Mouse (Mus musculus) G1E (cell line): ENCODE results near the gene Gm10203. TPM values are rescaled to one million over a fixed set of nuclear protein-coding genes. Genes with fewer than 3 reads are reported as not detected.

ENCODE experiments used
- ATAC-seq: 2 replicates; pipeline ENCODE4 v1.8.0; 2016; ENCODE audit warnings: mild to moderate bottlenecking; ENCODE audit not compliant: insufficient number of reproducible peaks, poor library complexity, low FRiP score, severe bottlenecking; ENCODE audit errors: extremely low read depth
- DNase-seq: peaks from one replicate; pipeline ENCODE4 v3.0.0; 2012; ENCODE audit warnings: low spot score
- H3K27me3 ChIP-seq: 2 replicates; pipeline ENCODE4 v1.6.1; 2012; ENCODE audit warnings: mild to moderate bottlenecking, low read length, inconsistent platforms; ENCODE audit not compliant: insufficient read depth
- H3K36me3 ChIP-seq: replicated peaks from 2 replicates; pipeline ENCODE3; 2012; ENCODE audit warnings: mild to moderate bottlenecking, inconsistent platforms
- H3K4me1 ChIP-seq: 2 replicates; pipeline ENCODE4 v1.6.1; 2012; ENCODE audit warnings: low read depth, low read length, inconsistent platforms, mixed read lengths; ENCODE audit not compliant: insufficient read depth
- H3K4me3 ChIP-seq: 2 replicates; pipeline ENCODE4 v1.5.1; 2012; ENCODE audit warnings: low read depth, mild to moderate bottlenecking, inconsistent platforms, low read length, moderate library complexity, mixed read lengths
- H3K9me3 ChIP-seq: replicated peaks from 2 replicates; pipeline ENCODE4 v1.6.1; 2012; ENCODE audit warnings: inconsistent platforms
- CTCF ChIP-seq: IDR thresholded peaks from 2 replicates; pipeline ENCODE4 v1.5.1; 2012; ENCODE audit warnings: low read depth, low read length, inconsistent platforms, mixed read lengths
- GATA1 ChIP-seq: IDR thresholded peaks from 2 replicates; pipeline ENCODE4 v1.6.1; 2012; ENCODE audit warnings: borderline replicate concordance, low read length, inconsistent platforms, mixed read lengths
- GATA2 ChIP-seq: IDR thresholded peaks from 2 replicates; pipeline ENCODE4 v1.6.1; 2012; ENCODE audit warnings: low read depth, low read length, inconsistent platforms, borderline replicate concordance
- POLR2AphosphoS5 ChIP-seq: IDR thresholded peaks from 2 replicates; pipeline ENCODE4 v1.6.1; 2012; ENCODE audit warnings: low read depth, low read length, inconsistent platforms; ENCODE audit not compliant: insufficient replicate concordance
- TAL1 ChIP-seq: conservative IDR thresholded peaks from 2 replicates; pipeline ENCODE4 v1.6.1; 2012; ENCODE audit warnings: low read depth, low read length, inconsistent platforms, mixed read lengths
- polyA plus RNA-seq: library from polyadenylated mRNA; stranded (reverse); fragments of >175 nt; gene quantifications from 2 replicates; pipeline ENCODE4 v1.2.3, GENCODE M21; 2012
- total RNA-seq, 2 experiments: library from RNA; stranded (forward) in 1 of 2; stranded (reverse) in 1 of 2; fragments of 200-1000 nt in 1 of 2; fragments of >200 nt in 1 of 2; fragmentation: Nextera tagmentation in 1 of 2; gene quantifications; 2 replicates each; pipeline ENCODE4 v1.2.3; 2014 to 2017

Gm10203 gene
- total and polyA plus RNA-seq, 3 experiments = not detected

DNA sequence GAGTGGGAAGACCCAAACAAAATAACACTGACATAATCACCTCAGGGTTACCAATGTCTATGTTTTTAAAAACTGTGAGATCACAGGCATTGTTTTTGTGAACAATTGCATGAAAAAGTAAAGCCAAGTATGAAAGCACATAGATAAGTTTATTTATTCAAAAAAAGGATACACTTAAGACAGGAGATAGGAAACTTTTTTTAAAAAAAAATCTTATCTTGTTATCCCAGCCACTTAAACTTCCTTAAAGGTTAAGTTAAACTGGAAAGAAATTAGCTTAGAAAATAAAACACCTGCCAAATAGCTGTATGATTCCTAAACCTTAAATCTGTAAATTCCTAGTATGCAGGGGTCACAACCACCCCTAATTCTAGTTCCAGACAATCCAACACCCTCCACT is 31.0 kb upstream of the Gm10203 start:
- ATAC-seq (no peak), DNase-seq (no peak)
- Histone ChIP-seq H3K27me3 (peaks cover 5% of the 10 kb centered on the region; the same call in 1 of the 2 replicates), H3K4me1 (no peaks in the 10 kb centered on the region), H3K9me3 (peaks cover 18% of the 10 kb centered on the region), H3K4me3 (no peak overlapping the region), H3K36me3 (no peaks in the 10 kb centered on the region)
- no peak for TF ChIP-seq CTCF
- no peak for TF ChIP-seq TAL1
- TF ChIP-seq GATA1 = no peak
- TF ChIP-seq POLR2AphosphoS5 = no peak
- TF ChIP-seq GATA2 = no peak

DNA sequence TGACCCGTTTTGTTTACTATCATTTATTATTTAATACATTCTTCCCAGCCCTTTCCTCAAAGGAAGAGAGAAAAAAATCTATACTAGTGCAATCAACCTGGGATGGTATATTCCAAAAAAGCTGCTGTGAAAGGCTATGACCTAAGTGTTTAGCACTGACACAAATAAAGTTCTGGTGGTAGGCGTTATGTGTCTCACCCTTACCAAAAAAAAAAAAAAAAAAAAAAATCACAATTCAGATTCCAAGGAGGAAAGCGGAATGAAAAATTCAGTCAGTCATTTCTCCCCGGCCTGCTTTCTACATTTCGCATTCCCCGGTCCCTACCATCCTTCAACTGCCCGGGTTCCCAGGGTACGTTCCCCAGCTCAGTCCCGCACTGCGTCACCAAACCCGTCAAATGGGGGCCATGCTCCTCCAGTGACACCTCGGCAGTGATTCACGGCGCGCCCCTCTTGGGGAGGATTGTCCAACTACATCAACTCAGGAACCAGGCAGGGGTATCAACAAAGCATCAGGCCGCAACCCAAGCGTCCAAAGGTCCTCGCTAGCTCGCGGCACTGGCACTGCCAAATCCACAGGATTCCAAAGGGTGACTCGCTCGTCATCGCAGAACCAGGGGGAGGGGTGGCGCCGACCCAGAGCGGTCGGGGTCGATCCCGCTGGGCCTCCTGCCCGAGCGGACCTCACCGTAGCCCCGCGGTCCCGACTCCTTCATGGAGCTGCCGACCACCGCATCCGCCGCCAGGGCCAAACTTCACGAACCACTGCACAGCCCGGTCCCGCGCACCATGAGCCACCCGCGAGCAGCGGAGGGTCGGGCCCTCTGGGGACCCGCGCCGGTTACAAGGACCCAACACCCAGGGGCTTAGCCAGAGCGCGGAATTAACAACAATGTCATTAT is 29.5 kb upstream of the Gm10203 start:
- no peaks in the 10 kb centered on the region for H3K4me1 ChIP-seq
- peak overlapping the region; percentile 16; the same call in 1 of the 2 replicates for H3K4me3 ChIP-seq
- no peaks in the 10 kb centered on the region for H3K36me3 ChIP-seq
- TF ChIP-seq GATA2 (no peak), GATA1 (no peak), POLR2AphosphoS5 (no peak), TAL1 (no peak), CTCF (no peak)
- no peak for ATAC-seq
- peaks cover 5% of the 10 kb centered on the region for H3K27me3 ChIP-seq
- H3K9me3 ChIP-seq = peaks cover 18% of the 10 kb centered on the region
- no peak for DNase-seq

DNA sequence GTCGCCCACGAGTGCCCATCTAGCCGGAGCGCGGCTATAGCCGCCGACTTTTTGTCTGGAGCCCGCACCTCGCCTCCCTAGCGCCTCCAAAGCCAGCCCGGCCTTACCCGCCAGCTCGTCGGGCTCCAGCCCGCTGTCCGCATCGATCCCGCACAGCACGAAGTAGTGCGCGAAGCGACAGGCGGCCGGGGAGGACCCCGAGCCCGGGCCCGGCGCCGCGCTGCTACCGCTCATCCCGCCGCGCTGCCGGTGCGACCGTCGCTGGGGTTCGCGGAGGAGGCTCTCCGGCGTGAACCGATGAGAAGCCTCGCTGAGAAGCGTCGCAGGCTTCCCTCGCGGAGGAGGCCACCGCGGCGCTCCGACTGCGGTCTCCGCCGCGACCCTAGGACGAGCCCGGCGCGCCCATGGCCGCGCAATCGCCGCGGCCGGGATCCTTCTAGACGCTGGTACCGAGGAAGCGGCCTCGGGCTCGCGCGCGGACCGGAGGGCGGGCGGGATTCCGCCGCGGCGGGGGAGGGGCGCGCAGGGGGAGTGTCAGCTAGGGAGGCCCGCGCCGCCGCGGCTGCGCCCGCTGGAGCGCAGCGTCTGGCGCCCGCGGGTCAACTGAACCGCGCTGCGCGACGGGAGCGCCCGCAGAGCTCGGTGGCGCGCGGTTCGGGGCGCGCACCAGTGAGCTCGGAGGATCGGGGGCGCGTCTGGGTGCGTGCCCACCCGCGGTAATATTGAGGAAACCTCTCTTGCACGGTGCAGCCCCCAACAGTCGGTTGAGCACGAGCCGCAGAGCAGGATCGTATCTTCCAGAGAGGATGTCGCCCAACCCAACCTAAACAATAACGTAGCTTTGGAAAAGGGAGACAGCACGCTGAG is 28.7 kb upstream of the Gm10203 start, which contains the start of gene Dennd5b:
Dennd5b (minus strand) TSS at position 605 of the 867 bp plus-strand sequence.
- Histone ChIP-seq H3K4me1 (no peaks in the 10 kb centered on the region), H3K27me3 (peaks cover 5% of the 10 kb centered on the region), H3K9me3 (peaks cover 18% of the 10 kb centered on the region), H3K4me3 (peak within 1 kb of the TSS; percentile 27; the same call in 1 of the 2 replicates), H3K36me3 (no peaks in the 10 kb centered on the region)
- ATAC-seq = no peak
- TF ChIP-seq CTCF (no peak), TAL1 (no peak), GATA1 (no peak), GATA2 (no peak), POLR2AphosphoS5 (no peak)
- DNase-seq = no peak

DNA sequence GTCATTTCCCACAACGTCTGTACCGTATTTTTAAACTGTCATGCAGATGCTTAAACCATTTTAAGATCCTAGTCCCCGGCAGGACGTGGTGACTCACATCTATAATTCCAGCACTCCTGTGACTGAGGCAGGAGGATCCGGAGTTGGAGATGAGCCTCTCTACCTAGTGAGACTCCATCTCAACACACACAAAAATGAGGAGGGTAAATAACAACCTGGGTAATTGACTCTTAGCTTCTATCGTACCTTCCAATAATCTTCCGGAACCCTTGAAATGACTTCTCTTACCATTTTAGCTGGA is 28.1 kb upstream of the Gm10203 start:
- no peak for DNase-seq
- Histone ChIP-seq H3K4me1 (no peaks in the 10 kb centered on the region), H3K27me3 (peaks cover 5% of the 10 kb centered on the region), H3K36me3 (no peaks in the 10 kb centered on the region), H3K4me3 (no peak overlapping the region), H3K9me3 (peaks cover 18% of the 10 kb centered on the region)
- ATAC-seq = no peak
- TF ChIP-seq CTCF (no peak), TAL1 (no peak), POLR2AphosphoS5 (no peak), GATA1 (no peak), GATA2 (no peak)

DNA sequence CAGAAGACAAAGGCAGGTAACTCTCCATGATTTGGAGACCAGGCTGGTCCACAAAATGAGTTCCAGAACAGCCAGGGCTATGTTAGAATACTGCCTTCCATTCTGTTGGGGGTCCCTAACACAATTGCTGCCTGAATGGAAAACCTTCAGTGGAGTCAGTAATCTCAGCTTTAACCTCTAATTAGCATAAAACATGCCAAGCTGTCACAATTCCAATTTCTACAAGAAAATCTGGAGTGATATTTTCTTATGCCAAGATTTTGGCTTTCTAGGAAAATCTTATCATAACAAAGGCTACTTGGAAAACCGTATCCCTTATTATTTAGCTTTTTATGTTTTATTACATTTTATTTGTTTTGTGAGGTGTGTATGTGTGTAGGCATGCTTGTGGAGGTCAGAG is 26.5 kb upstream of the Gm10203 start:
- no peak for ATAC-seq
- Histone ChIP-seq H3K9me3 (peaks cover 18% of the 10 kb centered on the region), H3K36me3 (no peaks in the 10 kb centered on the region), H3K4me1 (no peaks in the 10 kb centered on the region), H3K4me3 (no peak overlapping the region), H3K27me3 (peaks cover 5% of the 10 kb centered on the region)
- TF ChIP-seq GATA1 = no peak
- no peak for DNase-seq

DNA sequence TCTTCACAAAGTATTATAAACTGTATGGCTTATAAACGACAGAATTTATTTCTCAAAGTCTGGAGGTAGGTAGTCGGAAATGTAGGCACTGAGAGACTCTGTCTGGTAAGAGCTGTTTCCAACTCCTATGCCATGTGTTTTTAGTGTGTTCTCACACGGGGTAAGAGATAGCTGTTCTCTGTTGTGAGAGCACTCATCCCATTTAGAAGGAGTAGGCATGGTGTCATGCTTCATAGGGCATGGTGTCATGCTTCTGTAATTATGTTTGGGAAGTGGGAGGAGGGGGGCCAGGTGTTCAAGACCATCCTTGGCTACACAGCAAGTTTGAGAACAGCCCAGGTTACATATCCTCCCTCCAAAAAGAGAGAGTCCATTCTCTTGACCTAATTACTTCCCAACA is 22.4 kb upstream of the Gm10203 start:
- TF ChIP-seq GATA2 (no peak), POLR2AphosphoS5 (no peak), TAL1 (no peak), CTCF (no peak), GATA1 (no peak)
- H3K4me3 ChIP-seq = no peak overlapping the region
- DNase-seq = no peak
- no peaks in the 10 kb centered on the region for H3K36me3 ChIP-seq
- H3K27me3 ChIP-seq = no peaks in the 10 kb centered on the region; the same call in 1 of the 2 replicates
- no peaks in the 10 kb centered on the region for H3K4me1 ChIP-seq
- ATAC-seq = no peak
- H3K9me3 ChIP-seq = no peaks in the 10 kb centered on the region

DNA sequence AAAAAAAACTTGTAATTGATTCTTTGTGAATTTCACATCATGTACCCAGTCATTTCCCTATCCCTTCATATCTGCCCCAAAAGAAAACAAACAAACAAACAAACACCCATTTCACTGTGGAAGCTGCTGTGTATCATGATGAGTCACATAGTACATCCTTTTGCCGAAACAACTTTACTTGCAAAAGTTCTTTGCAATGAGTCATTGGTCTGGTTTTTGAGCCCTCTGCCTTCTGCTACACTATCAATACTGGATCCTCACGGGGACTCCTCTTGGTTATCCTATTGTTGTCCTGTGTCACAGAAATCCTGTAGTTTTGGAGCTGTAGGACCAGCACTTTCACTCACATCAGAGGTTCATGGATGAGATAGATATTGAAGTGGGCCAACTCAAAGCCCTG is 21.1 kb upstream of the Gm10203 start:
- Histone ChIP-seq H3K9me3 (no peaks in the 10 kb centered on the region), H3K4me3 (no peak overlapping the region), H3K36me3 (no peaks in the 10 kb centered on the region), H3K4me1 (no peaks in the 10 kb centered on the region), H3K27me3 (no peaks in the 10 kb centered on the region; the same call in 1 of the 2 replicates)
- DNase-seq = no peak
- ATAC-seq = no peak
- TF ChIP-seq GATA1 (no peak), GATA2 (no peak), POLR2AphosphoS5 (no peak), CTCF (no peak), TAL1 (no peak)
